Mouse (Mus musculus) frontal cortex, postnatal 25 days (tissue): ENCODE data around the gene Tmem86a.

Experiments used
- DNase-seq, 2 experiments: peaks; one replicate each; pipeline ENCODE4 v3.0.0; 2022; ENCODE audit warnings: low spot score in 2 of 2

Gene Tmem86a

GRCm38 (mm10) chr7:47027520-47027919 is 22.9 kb upstream of the Tmem86a start:
- DNase-seq, result no peak

- no peak for DNase-seq
Measured at GRCm38 (mm10) chr7:47030517-47031193, 19.7 kb upstream of the Tmem86a start.

- DNase-seq, result no peak
Measured at GRCm38 (mm10) chr7:47031371-47031770, 19.0 kb upstream of the Tmem86a start.

GRCm38 (mm10) chr7:47034785-47035384 is 15.5 kb upstream of the Tmem86a start:
- no peak for DNase-seq

- DNase-seq, result no peak
Measured at GRCm38 (mm10) chr7:47035426-47035825, 15.0 kb upstream of the Tmem86a start.

GRCm38 (mm10) chr7:47041706-47042105 is 8.7 kb upstream of the Tmem86a start:
- DNase-seq, result no peak

GRCm38 (mm10) chr7:47042121-47042520 is 8.3 kb upstream of the Tmem86a start:
- no peak for DNase-seq

- no peak for DNase-seq
Measured at GRCm38 (mm10) chr7:47042823-47043490, 7.4 kb upstream of the Tmem86a start.

- peak; percentile 40 to 59 for DNase-seq
Measured at GRCm38 (mm10) chr7:47050766-47051165, 365 bp downstream of the Tmem86a start.

GRCm38 (mm10) chr7:47051404-47052151 is 1.2 kb downstream of the Tmem86a start:
- no peak for DNase-seq

GRCm38 (mm10) chr7:47052276-47052675 is 1.9 kb downstream of the Tmem86a start:
- DNase-seq, result no peak

- DNase-seq, result no peak
Measured at GRCm38 (mm10) chr7:47053287-47053686, 2.9 kb downstream of the Tmem86a start.

- no peak for DNase-seq
Measured at GRCm38 (mm10) chr7:47054666-47055065, 4.3 kb downstream of the Tmem86a start.

GRCm38 (mm10) chr7:47055744-47056143 is 5.3 kb downstream of the Tmem86a start:
- no peak for DNase-seq

- DNase-seq, result no peak
Measured at GRCm38 (mm10) chr7:47056273-47056672, 5.9 kb downstream of the Tmem86a start.

- DNase-seq, result no peak
Measured at GRCm38 (mm10) chr7:47059339-47059738, 8.9 kb downstream of the Tmem86a start.

GRCm38 (mm10) chr7:47061560-47061959 is 11.2 kb downstream of the Tmem86a start:
- DNase-seq, result no peak

- DNase-seq, result no peak
Measured at GRCm38 (mm10) chr7:47066942-47067341, 16.5 kb downstream of the Tmem86a start.

GRCm38 (mm10) chr7:47067879-47068278 is 17.5 kb downstream of the Tmem86a start:
- no peak for DNase-seq

GRCm38 (mm10) chr7:47072551-47072950 is 22.1 kb downstream of the Tmem86a start:
- DNase-seq, result no peak

- DNase-seq, result no peak
Measured at GRCm38 (mm10) chr7:47073536-47074521, 23.4 kb downstream of the Tmem86a start.
